Mouse (Mus musculus) T-helper 2 cell (primary cell): ENCODE measurements around the gene Arl4c.

ENCODE experiments used
- in situ Hi-C: fragments of 300-600 bp; cut with MboI, MseI; formaldehyde crosslinking; loops from one replicate; pipeline ENCODE4 v1.15.1; 2025; ENCODE audit warnings: high pct_unique_total_duplicates

The Arl4c gene

GRCm38 (mm10) chr1:88700961-88701861 lies 810 bp downstream of the Arl4c start:
- in situ Hi-C loops: no loop called here

DNA sequence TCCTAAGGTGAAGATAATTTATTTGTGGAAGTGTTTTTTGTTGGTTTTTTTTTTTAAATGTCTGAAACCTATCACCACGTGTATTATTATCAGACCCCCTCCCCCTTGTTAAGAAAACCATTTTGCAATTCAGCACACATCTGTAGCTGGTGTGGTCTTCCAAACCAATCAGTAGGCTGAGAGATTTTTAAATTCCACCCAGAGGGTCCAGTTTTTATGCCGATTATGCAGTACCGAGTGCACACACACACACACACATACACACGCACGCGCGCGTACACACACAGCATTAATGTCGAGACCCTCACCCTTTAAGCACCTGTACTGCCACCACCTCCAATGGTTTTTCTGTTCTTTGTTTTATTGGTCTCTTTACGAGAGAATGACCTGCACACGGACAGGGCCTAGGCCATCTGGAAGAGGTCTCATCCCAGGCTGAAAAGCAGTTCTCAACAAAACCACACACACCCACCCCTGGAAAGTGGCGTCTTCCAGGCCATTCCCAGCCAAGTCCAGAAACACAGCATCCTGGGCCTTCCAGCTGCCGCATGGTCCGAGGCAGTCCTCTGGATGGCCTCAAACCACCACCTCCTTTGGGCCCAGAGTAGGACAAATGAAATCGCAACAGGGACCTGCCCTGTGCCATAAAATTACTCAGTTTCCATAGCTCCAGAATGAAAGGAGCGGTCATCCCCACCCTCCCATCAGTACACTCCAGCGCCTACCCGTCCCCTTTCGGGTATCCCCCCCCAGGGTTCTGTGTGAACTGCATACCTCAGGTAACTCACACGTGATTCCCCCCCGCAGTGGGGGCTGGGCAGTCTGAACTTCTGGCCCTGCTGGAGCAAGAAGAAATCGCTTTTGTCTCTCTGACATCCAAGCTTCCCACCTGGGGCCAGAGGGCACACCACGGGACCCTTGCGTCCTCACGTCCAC lies 1.9 kb downstream of the Arl4c start:
- in situ Hi-C loops: no loop called here

- in situ Hi-C loops: no loop called here
Measured at GRCm38 (mm10) chr1:88699401-88699800, 2.6 kb downstream of the Arl4c start.

GRCm38 (mm10) chr1:88698926-88699325 lies 3.1 kb downstream of the Arl4c start:
- in situ Hi-C loops: no loop called here

GRCm38 (mm10) chr1:88698131-88698530 lies 3.9 kb downstream of the Arl4c start:
- in situ Hi-C loops: no loop called here

DNA sequence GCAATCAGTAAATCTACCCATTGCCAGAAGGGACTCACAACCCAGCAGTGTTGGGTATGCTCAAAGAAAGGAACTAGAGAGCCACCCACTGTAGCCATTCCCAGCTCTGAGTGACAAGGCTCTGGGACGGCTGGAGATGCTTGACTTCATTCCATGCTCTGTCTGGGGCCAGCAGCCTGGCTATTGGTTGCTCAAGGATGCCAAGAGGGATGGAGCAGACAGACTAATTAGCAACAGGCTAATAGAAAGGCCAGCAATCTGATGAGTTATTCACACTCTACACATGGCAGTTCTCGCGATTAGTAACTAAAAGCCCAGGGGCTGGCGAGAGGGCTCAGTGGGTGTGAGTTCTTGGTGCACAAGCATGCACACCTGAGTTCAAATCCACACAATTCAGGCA lies 5.6 kb downstream of the Arl4c start:
- in situ Hi-C loops: no loop called here

DNA sequence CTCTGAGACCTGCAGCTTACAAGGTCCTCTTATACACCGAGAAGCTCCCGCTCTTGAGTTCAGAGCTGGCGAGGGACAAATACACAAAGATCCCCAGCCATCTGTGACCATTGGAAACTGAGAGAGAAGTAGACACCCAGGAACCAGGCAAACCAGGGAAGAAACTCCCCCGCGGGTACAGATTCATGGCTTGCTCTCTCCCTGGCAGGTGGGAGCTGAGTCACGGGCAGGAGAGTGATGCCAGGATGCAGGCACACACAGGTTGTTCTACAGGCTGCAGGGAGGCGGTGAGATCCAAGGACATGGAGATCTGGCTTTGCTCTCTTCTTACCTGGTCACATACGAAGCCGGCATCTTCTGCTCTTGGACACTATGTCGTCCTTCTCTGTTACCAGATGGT lies 7.7 kb downstream of the Arl4c start:
- in situ Hi-C loops: no loop called here

DNA sequence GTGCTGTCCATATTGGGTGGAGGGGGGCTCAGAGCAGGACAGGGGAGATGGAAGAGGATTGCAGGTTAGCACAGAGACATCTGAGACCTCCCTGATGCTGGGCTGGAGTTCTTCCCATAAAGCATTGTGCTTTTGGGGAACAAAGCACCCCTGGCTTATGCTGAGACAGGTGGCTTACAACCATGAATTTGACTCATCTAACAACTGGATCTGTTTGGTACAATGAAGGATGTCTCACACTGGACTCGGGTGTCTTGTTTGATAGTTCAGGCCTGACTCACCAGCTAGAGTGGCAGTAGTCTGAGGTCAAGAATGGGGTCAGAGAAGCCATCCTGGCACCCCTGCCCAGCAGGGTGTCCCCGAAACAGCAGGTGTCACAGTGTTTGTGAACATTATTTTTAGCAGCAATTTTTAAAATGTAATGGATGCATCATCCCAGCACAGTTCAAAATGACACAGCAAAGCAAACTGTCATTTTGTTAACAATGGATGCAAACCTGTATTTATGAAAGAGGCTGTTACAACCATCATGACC lies 9.7 kb downstream of the Arl4c start:
- in situ Hi-C loops: no loop called here

GRCm38 (mm10) chr1:88690601-88691000 lies 11.4 kb downstream of the Arl4c start:
- in situ Hi-C loops: no loop called here

- in situ Hi-C loops: no loop called here
Measured at GRCm38 (mm10) chr1:88684765-88685164, 17.3 kb downstream of the Arl4c start.

- in situ Hi-C loops: no loop called here
Measured at GRCm38 (mm10) chr1:88681596-88681995, 20.4 kb downstream of the Arl4c start.

DNA sequence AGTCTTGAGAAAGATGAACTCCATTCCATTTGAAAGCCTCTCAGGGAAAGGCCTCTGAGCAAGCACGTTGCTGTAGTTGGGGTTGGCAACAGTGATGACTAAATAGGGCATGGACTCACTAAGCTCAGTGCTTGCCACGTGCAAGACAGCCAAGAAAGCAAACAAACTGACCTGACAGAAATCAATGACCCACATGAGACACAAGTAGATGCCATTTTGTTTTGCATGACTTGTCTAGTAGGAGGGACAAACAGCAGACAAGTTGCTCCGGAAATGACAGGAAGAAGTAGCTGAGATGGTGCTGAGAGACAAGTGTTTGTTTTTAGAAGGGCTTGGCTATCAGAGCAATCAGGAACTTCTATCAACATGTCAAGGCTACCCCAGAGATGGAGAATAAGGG lies 21.2 kb downstream of the Arl4c start:
- in situ Hi-C loops: no loop called here

DNA sequence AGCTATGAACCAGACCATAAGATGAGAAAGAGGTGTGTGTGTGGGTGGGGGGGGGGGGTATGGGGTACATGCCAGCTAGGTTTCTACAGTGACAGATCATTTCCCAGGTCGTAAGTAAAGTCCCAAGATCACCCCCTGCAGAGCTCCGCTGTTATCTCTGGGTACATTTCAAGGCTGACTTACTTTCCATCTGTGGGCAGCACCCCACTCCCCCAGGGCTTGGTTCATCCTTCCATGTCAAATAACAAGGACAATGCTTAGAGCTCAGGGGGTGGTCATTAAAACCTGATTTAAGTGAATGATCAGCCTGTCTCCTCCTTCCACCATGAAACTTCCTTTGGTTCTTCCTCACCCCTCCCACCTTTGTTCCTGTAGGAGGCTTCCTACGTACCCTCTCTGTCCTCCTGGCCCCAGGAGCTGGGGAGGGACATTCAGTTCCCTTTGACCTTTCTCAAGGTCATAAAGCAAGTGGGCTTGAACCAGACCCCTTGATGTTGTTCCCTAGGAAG lies 23.7 kb downstream of the Arl4c start:
- in situ Hi-C loops: no loop called here

GRCm38 (mm10) chr1:88670807-88671206 lies 31.2 kb downstream of the Arl4c start:
- in situ Hi-C loops: no loop called here

- in situ Hi-C loops: no loop called here
Measured at GRCm38 (mm10) chr1:88668846-88669810, 32.9 kb downstream of the Arl4c start.

DNA sequence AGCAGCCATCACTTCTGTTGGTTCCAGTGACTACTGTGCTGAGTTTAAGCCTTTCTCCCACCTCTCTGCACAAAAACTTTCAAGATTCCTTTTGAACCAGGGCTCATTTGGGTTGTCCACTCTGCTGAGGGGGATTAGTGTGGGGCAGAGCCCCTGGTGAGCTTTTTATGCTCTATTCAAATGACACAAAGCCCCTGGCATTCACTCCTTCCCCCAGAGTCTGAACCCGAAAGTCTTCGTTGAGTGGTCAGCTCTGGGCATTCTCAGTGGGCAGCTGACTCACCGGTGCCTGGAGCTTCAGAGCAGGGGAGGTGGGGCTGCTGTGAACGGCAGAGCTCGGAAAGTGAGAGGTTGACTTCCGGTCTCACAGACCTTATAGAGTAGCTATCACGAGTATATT lies 33.7 kb downstream of the Arl4c start:
- in situ Hi-C loops: no loop called here

DNA sequence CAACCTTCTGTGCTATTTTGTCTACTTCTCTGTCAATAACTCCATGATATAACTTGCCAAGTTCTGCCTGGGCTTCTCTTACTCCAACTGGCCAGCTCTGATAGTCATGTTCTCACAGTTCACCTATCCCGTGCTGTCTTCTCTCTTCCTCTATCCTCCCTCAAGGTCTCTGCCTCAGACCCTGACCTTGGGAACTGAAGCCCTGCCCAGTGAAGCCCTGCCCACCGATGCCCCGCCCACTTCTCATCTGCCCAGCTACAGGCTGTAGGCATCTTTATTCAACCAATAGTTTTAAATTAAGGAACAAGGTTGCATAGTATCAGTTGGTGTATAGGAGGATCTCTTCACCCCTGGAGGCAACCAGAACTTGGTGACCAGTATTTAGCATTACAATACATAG lies 37.4 kb downstream of the Arl4c start:
- in situ Hi-C loops: no loop called here

- in situ Hi-C loops: no loop called here
Measured at GRCm38 (mm10) chr1:88662736-88663135, 39.3 kb downstream of the Arl4c start.

DNA sequence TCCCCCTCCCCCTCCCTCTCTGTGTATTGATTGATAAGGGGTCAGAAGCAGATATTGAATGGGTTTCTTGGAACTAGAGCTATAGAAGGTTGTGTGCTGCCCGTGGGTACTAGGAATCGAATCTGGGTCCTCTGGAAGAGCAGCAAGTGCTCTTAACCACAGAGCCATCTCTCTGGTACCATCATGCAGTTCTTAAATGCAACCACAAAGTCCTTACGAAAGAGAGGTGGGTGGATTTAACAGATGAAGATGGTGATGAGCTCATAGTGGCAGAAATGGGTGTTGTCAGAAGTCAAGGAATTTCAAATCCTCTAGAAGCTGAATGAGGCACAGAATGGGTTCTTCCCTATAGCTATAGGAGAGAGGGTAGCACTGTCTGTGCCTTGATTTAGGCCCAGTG lies 40.8 kb downstream of the Arl4c start:
- in situ Hi-C loops: no loop called here

GRCm38 (mm10) chr1:88658290-88658857 lies 43.6 kb downstream of the Arl4c start:
- in situ Hi-C loops: no loop called here

DNA sequence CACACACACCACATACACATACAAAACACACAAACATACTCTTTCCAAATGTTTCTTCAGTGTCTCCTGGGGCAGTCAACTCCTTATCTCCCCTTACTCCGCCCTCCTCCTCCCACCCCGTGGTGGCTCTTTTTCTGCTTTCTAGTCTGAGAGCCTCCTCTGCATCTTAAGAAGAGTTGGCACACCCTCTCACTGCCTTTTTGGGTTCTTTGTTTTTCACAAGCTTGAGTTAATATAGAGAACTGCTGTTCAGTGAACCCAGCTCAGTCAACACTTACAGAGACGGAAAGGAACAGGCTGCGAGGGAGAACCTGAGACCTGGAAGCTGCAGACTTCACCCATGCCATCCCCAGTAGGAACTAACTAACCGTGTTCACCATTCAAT lies 45.9 kb downstream of the Arl4c start:
- in situ Hi-C loops: no loop called here
